Mouse (Mus musculus): ENCODE data around the gene Ten1. TPM values are rescaled to one million over a fixed set of nuclear protein-coding genes. Genes with fewer than 3 reads are reported as not detected.

The Ten1 gene
- polyA plus RNA-seq, 1 experiment from 2014 or later: 63.1 TPM

- no peak for ATAC-seq (ENCODE audit: low FRiP score)
- 96% methylated on average over 2 of the region's 2 CpGs for WGBS
These were observed 2.5 kb downstream of the Ten1 start for GRCm38 (mm10) chr11:116201151-116201550.

GRCm38 (mm10) chr11:116203150-116203549, 4.5 kb downstream of the Ten1 start:
- Histone ChIP-seq H3K27me3 (no peaks in the 10 kb centered on the region), H3K4me3 (no peak overlapping the region), H3K36me3 (peaks cover 21% of the 10 kb centered on the region), H3K9me3 (replicated peaks) (no peaks in the 10 kb centered on the region), H3K27ac (no peak overlapping the region), H3K9ac (no peak overlapping the region), H3K4me1 (peaks cover 4% of the 10 kb centered on the region), H3K4me2 (replicated peaks) (no peak overlapping the region)
- 87% methylated on average over 3 of the region's 3 CpGs for WGBS
- no peak for ATAC-seq (ENCODE audit: low FRiP score)

More at GRCm38 (mm10) chr11:116201151-116201550, 2.5 kb downstream of the Ten1 start:
- Histone ChIP-seq H3K4me2 (replicated peaks) (no peak overlapping the region), H3K4me3 (no peak overlapping the region), H3K36me3 (peaks cover 8% of the 10 kb centered on the region), H3K4me1 (peaks cover 12% of the 10 kb centered on the region), H3K9ac (no peak overlapping the region), H3K27me3 (no peaks in the 10 kb centered on the region), H3K9me3 (replicated peaks) (no peaks in the 10 kb centered on the region), H3K27ac (no peak overlapping the region)

- no peak overlapping the region for H3K4me2 ChIP-seq (replicated peaks)
- no peak overlapping the region for H3K27ac ChIP-seq
- H3K36me3 ChIP-seq: peaks cover 24% of the 10 kb centered on the region
- H3K4me3 ChIP-seq: no peak overlapping the region
- ATAC-seq (ENCODE audit: low FRiP score): no peak
- no peaks in the 10 kb centered on the region for H3K27me3 ChIP-seq
- no peaks in the 10 kb centered on the region for H3K4me1 ChIP-seq
- 70% methylated on average over 4 of the region's 4 CpGs for WGBS
- no peak overlapping the region for H3K9ac ChIP-seq
- no peaks in the 10 kb centered on the region for H3K9me3 ChIP-seq (replicated peaks)
These were observed 8.0 kb downstream of the Ten1 start for GRCm38 (mm10) chr11:116206678-116207077.

- Histone ChIP-seq H3K27ac (no peak overlapping the region), H3K4me3 (no peak overlapping the region), H3K4me2 (replicated peaks) (no peak overlapping the region), H3K4me1 (no peaks in the 10 kb centered on the region), H3K27me3 (no peaks in the 10 kb centered on the region), H3K36me3 (peaks cover 27% of the 10 kb centered on the region), H3K9me3 (replicated peaks) (no peaks in the 10 kb centered on the region), H3K9ac (no peak overlapping the region)
- 93% methylated on average over 3 of the region's 3 CpGs for WGBS
- ATAC-seq (ENCODE audit: low FRiP score): no peak
These were observed 10.0 kb downstream of the Ten1 start for GRCm38 (mm10) chr11:116208660-116209059.

- Histone ChIP-seq H3K27me3 (no peaks in the 10 kb centered on the region), H3K4me2 (replicated peaks) (no peak overlapping the region), H3K27ac (no peak overlapping the region), H3K9me3 (replicated peaks) (no peaks in the 10 kb centered on the region), H3K4me1 (no peaks in the 10 kb centered on the region), H3K4me3 (no peak overlapping the region), H3K9ac (no peak overlapping the region), H3K36me3 (peaks cover 27% of the 10 kb centered on the region)
- no peak for ATAC-seq (ENCODE audit: low FRiP score)
- 86% methylated on average over 8 of the region's 8 CpGs for WGBS
These were observed 10.6 kb downstream of the Ten1 start for GRCm38 (mm10) chr11:116209257-116209656.

GRCm38 (mm10) chr11:116210696-116211095, 12.0 kb downstream of the Ten1 start:
- Histone ChIP-seq H3K4me1 (no peaks in the 10 kb centered on the region), H3K27ac (no peak overlapping the region), H3K4me2 (replicated peaks) (no peak overlapping the region), H3K9ac (no peak overlapping the region), H3K9me3 (replicated peaks) (no peaks in the 10 kb centered on the region), H3K27me3 (no peaks in the 10 kb centered on the region), H3K36me3 (peaks cover 30% of the 10 kb centered on the region), H3K4me3 (no peak overlapping the region)
- 76% methylated on average over 5 of the region's 5 CpGs for WGBS
- no peak for ATAC-seq (ENCODE audit: low FRiP score)

- no peaks in the 10 kb centered on the region for H3K4me1 ChIP-seq
- H3K27ac ChIP-seq: no peak overlapping the region
- no peaks in the 10 kb centered on the region for H3K9me3 ChIP-seq (replicated peaks)
- no peaks in the 10 kb centered on the region for H3K27me3 ChIP-seq
- no peak for ATAC-seq (ENCODE audit: low FRiP score)
- no peak overlapping the region for H3K4me3 ChIP-seq
- H3K4me2 ChIP-seq (replicated peaks): no peak overlapping the region
- H3K9ac ChIP-seq: no peak overlapping the region
- H3K36me3 ChIP-seq: peaks cover 12% of the 10 kb centered on the region; the same call in 1 of the 2 replicates
- 93% methylated on average over 6 of the region's 6 CpGs for WGBS
These were observed 14.2 kb downstream of the Ten1 start for GRCm38 (mm10) chr11:116212847-116213246.

GRCm38 (mm10) chr11:116213877-116214510, 15.3 kb downstream of the Ten1 start:
- H3K36me3 ChIP-seq: peaks cover 12% of the 10 kb centered on the region; the same call in 1 of the 2 replicates
- no peak overlapping the region for H3K4me3 ChIP-seq
- no peak overlapping the region for H3K4me2 ChIP-seq (replicated peaks)
- no peak for ATAC-seq (ENCODE audit: low FRiP score)
- 96% methylated on average over 13 of the region's 13 CpGs for WGBS
- H3K27ac ChIP-seq: no peak overlapping the region
- no peaks in the 10 kb centered on the region for H3K9me3 ChIP-seq (replicated peaks)
- peaks cover 3% of the 10 kb centered on the region for H3K4me1 ChIP-seq
- no peak overlapping the region for H3K9ac ChIP-seq
- H3K27me3 ChIP-seq: no peaks in the 10 kb centered on the region

- H3K27me3 ChIP-seq: no peaks in the 10 kb centered on the region
- no peak overlapping the region for H3K27ac ChIP-seq
- no peak for ATAC-seq (ENCODE audit: low FRiP score)
- no peak overlapping the region for H3K4me2 ChIP-seq (replicated peaks)
- H3K4me3 ChIP-seq: no peak overlapping the region
- H3K9me3 ChIP-seq (replicated peaks): no peaks in the 10 kb centered on the region
- 81% methylated on average over 7 of the region's 7 CpGs for WGBS
- H3K36me3 ChIP-seq: peaks cover 12% of the 10 kb centered on the region; the same call in 1 of the 2 replicates
- no peak overlapping the region for H3K9ac ChIP-seq
- peaks cover 11% of the 10 kb centered on the region for H3K4me1 ChIP-seq
These were observed 16.5 kb downstream of the Ten1 start for GRCm38 (mm10) chr11:116215181-116215580.

- Histone ChIP-seq H3K27me3 (peaks cover 8% of the 10 kb centered on the region), H3K9me3 (replicated peaks) (no peaks in the 10 kb centered on the region), H3K27ac (no peak overlapping the region), H3K9ac (no peak overlapping the region), H3K4me3 (no peak overlapping the region), H3K4me1 (peaks cover 11% of the 10 kb centered on the region), H3K4me2 (replicated peaks) (no peak overlapping the region), H3K36me3 (peaks cover 12% of the 10 kb centered on the region; the same call in 1 of the 2 replicates)
- WGBS: 91% methylated on average over 6 of the region's 6 CpGs
- ATAC-seq (ENCODE audit: low FRiP score): no peak
These were observed 17.3 kb downstream of the Ten1 start for GRCm38 (mm10) chr11:116215991-116216390.

- no peak overlapping the region for H3K4me3 ChIP-seq
- no peak overlapping the region for H3K27ac ChIP-seq
- WGBS: 86% methylated on average over 11 of the region's 11 CpGs
- no peak overlapping the region for H3K9ac ChIP-seq
- peaks cover 11% of the 10 kb centered on the region; the same call in 1 of the 2 replicates for H3K36me3 ChIP-seq
- no peak for ATAC-seq (ENCODE audit: low FRiP score)
- peaks cover 13% of the 10 kb centered on the region for H3K27me3 ChIP-seq
- H3K4me2 ChIP-seq (replicated peaks): no peak overlapping the region
- H3K4me1 ChIP-seq: peaks cover 11% of the 10 kb centered on the region
- H3K9me3 ChIP-seq (replicated peaks): 0 out of 2 replicates have a peak, but pooled peaks cover 2% of the 10 kb centered on the region
These were observed 17.9 kb downstream of the Ten1 start for GRCm38 (mm10) chr11:116216549-116216948.

- H3K9me3 ChIP-seq (replicated peaks): 0 out of 2 replicates have a peak, but pooled peaks cover 3% of the 10 kb centered on the region
- no peak overlapping the region for H3K9ac ChIP-seq
- 80% methylated on average over 2 of the region's 2 CpGs for WGBS
- peaks cover 19% of the 10 kb centered on the region for H3K4me1 ChIP-seq
- no peak for ATAC-seq (ENCODE audit: low FRiP score)
- H3K36me3 ChIP-seq: peaks cover 7% of the 10 kb centered on the region; the same call in 1 of the 2 replicates
- no peak overlapping the region for H3K4me3 ChIP-seq
- H3K27ac ChIP-seq: peak overlapping the region; percentile 52; the same call in 1 of the 2 replicates
- no peak overlapping the region for H3K4me2 ChIP-seq (replicated peaks)
- peaks cover 30% of the 10 kb centered on the region for H3K27me3 ChIP-seq
These were observed 19.6 kb downstream of the Ten1 start for GRCm38 (mm10) chr11:116218263-116218662.

All from hindbrain, embryonic 12.5 days (tissue).